Mouse (Mus musculus): ENCODE data around the gene Stra6l. TPM values are rescaled to one million over a fixed set of nuclear protein-coding genes. Genes with fewer than 3 reads are reported as not detected.

The Stra6l gene
- total and polyA plus RNA-seq, 2 experiments, result 86.7 to 173 TPM

DNA sequence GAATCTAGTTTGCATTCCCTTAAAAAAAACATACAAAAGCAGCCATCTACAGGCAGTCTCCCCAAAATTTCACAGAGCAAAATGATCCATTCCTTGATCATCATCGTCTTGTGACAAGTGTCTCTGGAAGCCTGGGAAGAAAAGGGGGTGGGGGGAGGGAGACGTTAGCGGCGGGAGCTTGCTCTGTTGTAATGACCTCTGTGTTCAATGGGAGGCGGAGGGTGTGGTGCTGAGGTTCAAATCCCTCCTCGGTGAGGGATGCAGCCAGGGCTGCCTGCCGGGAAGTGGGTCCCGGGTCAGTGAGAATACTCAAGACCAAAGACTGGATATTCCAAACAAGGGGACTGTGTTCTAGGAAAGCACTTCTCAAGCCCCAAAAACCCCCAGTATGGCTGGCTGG, 37.2 kb upstream of the Stra6l start:
- DNase-seq (ENCODE audit: extremely low read depth, low read depth, low spot score), result no peak
- H3K27ac ChIP-seq (replicated peaks; ENCODE audit: insufficient read depth, low read depth, low read length), result no peak overlapping the region
- no peaks in the 10 kb centered on the region for H3K27me3 ChIP-seq (ENCODE audit: control insufficient read depth, insufficient read depth, low read length)
- TF ChIP-seq CTCF (IDR thresholded peaks at IDR 0.05; ENCODE audit: low read depth, low read length) (no peak), POLR2A (IDR thresholded peaks at IDR 0.05; ENCODE audit: extremely low read depth, insufficient read depth, low read length) (no peak)
- H3K36me3 ChIP-seq (ENCODE audit: control insufficient read depth, insufficient read depth, low read length), result no peaks in the 10 kb centered on the region
- no peak overlapping the region for H3K4me3 ChIP-seq (ENCODE audit: insufficient read depth, low read depth, low read length)
- no peak overlapping the region for H3K9ac ChIP-seq (ENCODE audit: low read depth, low read length)
- H3K79me2 ChIP-seq (ENCODE audit: control insufficient read depth, insufficient read depth, low read length), result no peaks in the 10 kb centered on the region
- H3K4me1 ChIP-seq (ENCODE audit: control insufficient read depth, insufficient read depth, low read length), result no peaks in the 10 kb centered on the region
- WGBS, result 49% methylated on average over 8 of the region's 8 CpGs

DNA sequence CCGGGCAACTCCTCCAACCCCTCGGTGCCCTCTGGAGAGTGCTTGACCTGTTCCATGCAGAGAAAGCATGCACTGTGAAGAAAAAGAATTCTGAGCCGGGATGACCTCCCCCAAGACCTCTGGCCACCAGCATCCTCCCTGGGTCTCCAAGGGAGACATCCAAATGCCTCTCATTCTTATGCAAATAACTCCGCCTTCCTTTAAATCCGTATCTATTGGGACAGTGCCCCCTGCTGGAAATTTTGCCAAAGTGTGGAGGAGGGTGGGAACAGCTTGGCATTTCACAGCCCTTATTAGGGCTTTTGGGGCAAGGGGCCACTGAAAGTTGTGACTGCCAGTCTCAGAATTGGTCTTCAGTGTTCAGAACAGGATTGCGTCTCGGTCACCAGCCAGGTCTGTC, 32.9 kb upstream of the Stra6l start:
- H3K27me3 ChIP-seq (ENCODE audit: control insufficient read depth, insufficient read depth, low read length), result no peaks in the 10 kb centered on the region
- no peak for DNase-seq (ENCODE audit: extremely low read depth, low read depth, low spot score)
- TF ChIP-seq CTCF (IDR thresholded peaks at IDR 0.05; ENCODE audit: low read depth, low read length) (peak; percentile 9; the same call in 1 of the 2 replicates), POLR2A (IDR thresholded peaks at IDR 0.05; ENCODE audit: extremely low read depth, insufficient read depth, low read length) (no peak)
- 54% methylated on average over 7 of the region's 7 CpGs for WGBS
- no peak overlapping the region for H3K4me3 ChIP-seq (ENCODE audit: insufficient read depth, low read depth, low read length)
- no peak overlapping the region for H3K9ac ChIP-seq (ENCODE audit: low read depth, low read length)
- H3K27ac ChIP-seq (replicated peaks; ENCODE audit: insufficient read depth, low read depth, low read length), result no peak overlapping the region
- H3K36me3 ChIP-seq (ENCODE audit: control insufficient read depth, insufficient read depth, low read length), result no peaks in the 10 kb centered on the region
- no peaks in the 10 kb centered on the region for H3K79me2 ChIP-seq (ENCODE audit: control insufficient read depth, insufficient read depth, low read length)
- peaks cover under 1% of the 10 kb centered on the region for H3K4me1 ChIP-seq (ENCODE audit: control insufficient read depth, insufficient read depth, low read length)

DNA sequence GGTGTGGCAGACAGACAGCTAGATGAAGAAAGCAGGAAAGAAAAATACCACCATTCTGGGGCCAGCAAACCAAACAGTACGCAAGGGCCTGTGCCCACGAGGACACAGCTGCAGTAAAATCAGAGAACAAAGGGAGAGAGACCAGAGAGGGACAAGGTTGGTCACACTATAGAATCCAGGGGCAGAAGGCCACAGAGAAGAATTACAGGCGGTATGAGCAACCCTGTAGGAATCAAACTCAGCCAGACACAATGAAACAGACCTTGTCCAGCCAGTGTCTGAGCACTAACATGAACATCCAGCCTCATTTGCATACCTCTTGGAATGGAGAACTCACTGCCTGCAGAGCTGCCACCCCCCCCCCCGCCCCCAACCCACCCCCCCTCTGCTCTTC, 29.7 kb upstream of the Stra6l start:
- Histone ChIP-seq H3K4me3 (ENCODE audit: insufficient read depth, low read depth, low read length) (no peak overlapping the region), H3K27me3 (ENCODE audit: control insufficient read depth, insufficient read depth, low read length) (no peaks in the 10 kb centered on the region), H3K27ac (replicated peaks; ENCODE audit: insufficient read depth, low read depth, low read length) (no peak overlapping the region), H3K79me2 (ENCODE audit: control insufficient read depth, insufficient read depth, low read length) (no peaks in the 10 kb centered on the region), H3K4me1 (ENCODE audit: control insufficient read depth, insufficient read depth, low read length) (peaks cover 3% of the 10 kb centered on the region), H3K9ac (ENCODE audit: low read depth, low read length) (no peak overlapping the region), H3K36me3 (ENCODE audit: control insufficient read depth, insufficient read depth, low read length) (no peaks in the 10 kb centered on the region)
- 72% methylated on average over 3 of the region's 4 CpGs for WGBS
- DNase-seq (ENCODE audit: extremely low read depth, low read depth, low spot score), result no peak
- TF ChIP-seq CTCF (IDR thresholded peaks at IDR 0.05; ENCODE audit: low read depth, low read length) (no peak), POLR2A (IDR thresholded peaks at IDR 0.05; ENCODE audit: extremely low read depth, insufficient read depth, low read length) (no peak)

DNA sequence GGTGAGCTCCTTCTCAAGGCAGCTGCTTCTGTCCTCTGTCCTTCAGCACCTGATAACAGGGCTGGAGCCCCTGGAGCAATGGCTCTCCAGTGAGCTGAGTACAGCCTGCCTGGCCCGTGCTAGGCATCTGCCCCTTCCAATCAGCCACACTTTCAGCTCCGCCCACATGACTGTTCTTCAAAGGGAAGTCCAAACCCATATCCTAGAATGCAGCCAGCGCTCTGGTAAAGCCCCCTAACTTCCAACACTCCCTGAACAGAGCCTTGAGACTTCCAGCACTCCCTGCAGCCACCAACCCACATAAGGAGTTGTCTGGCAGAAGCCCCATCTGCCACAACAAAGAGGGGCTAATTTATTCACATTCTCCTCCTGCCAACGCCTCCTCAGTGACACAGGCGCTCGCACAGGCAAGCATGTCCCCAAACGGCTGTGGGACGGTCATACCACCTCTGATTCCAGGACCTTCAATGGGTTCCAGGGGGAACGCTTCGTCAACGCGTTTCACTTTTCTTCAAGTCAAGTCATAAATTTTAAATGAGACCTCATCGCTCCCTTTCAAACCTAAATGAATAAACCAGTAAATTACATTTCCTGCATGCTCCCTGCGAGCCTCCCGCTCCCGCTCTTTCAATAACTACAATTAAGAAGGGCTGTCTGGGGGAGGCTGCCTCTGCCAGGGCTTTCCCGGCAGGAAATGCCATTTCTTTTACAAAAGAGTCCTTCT, 29.1 kb upstream of the Stra6l start:
- Histone ChIP-seq H3K9ac (ENCODE audit: low read depth, low read length) (no peak overlapping the region), H3K36me3 (ENCODE audit: control insufficient read depth, insufficient read depth, low read length) (no peaks in the 10 kb centered on the region), H3K27ac (replicated peaks; ENCODE audit: insufficient read depth, low read depth, low read length) (no peak overlapping the region), H3K27me3 (ENCODE audit: control insufficient read depth, insufficient read depth, low read length) (no peaks in the 10 kb centered on the region), H3K4me1 (ENCODE audit: control insufficient read depth, insufficient read depth, low read length) (peaks cover 3% of the 10 kb centered on the region), H3K79me2 (ENCODE audit: control insufficient read depth, insufficient read depth, low read length) (no peaks in the 10 kb centered on the region), H3K4me3 (ENCODE audit: insufficient read depth, low read depth, low read length) (no peak overlapping the region)
- no peak for DNase-seq (ENCODE audit: extremely low read depth, low read depth, low spot score)
- WGBS, result 39% methylated on average over 17 of the region's 17 CpGs
- TF ChIP-seq CTCF (IDR thresholded peaks at IDR 0.05; ENCODE audit: low read depth, low read length), result no peak
- TF ChIP-seq POLR2A (IDR thresholded peaks at IDR 0.05; ENCODE audit: extremely low read depth, insufficient read depth, low read length), result no peak

DNA sequence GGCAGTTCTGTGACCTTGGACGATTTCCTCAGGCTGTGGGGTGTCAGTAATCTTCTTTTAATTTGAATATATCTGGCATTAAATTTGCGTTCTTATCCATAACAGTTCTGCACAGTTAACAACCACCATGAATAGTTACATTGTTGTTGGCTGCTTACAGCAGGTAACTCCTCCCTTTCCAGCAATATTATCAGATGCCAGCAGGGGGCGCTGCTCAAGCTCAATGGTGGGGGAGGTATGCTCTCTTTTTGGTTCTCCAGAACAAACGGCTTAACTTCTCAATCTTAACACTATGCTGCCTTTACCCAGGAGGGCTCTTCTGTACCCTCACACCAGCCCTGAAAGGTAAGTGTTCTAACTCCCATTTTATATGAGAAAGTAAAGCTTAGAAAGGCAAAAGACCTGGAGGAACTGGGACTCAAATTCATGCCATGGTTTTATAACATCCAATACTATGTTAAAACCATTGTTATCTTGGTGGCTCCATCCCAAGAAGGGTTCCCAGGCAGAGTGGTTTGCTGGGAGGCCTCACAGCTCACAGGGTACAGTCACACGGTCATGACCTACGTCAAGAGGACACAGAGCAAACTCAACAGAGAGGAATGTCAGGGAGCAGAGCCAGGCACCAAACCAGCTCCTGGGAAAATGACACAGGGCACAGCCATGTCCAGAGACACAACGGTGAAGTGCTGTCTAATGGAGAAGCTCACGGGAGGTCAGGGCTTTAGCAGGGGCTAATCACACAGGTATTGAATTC, 28.2 kb upstream of the Stra6l start:
- no peak overlapping the region for H3K4me3 ChIP-seq (ENCODE audit: insufficient read depth, low read depth, low read length)
- no peaks in the 10 kb centered on the region for H3K36me3 ChIP-seq (ENCODE audit: control insufficient read depth, insufficient read depth, low read length)
- 11% methylated on average over 8 of the region's 8 CpGs for WGBS
- TF ChIP-seq POLR2A (IDR thresholded peaks at IDR 0.05; ENCODE audit: extremely low read depth, insufficient read depth, low read length), result no peak
- peak; percentile 65; the same call in 1 of the 2 replicates for TF ChIP-seq CTCF (IDR thresholded peaks at IDR 0.05; ENCODE audit: low read depth, low read length)
- H3K4me1 ChIP-seq (ENCODE audit: control insufficient read depth, insufficient read depth, low read length), result peaks cover 3% of the 10 kb centered on the region
- no peak overlapping the region for H3K27ac ChIP-seq (replicated peaks; ENCODE audit: insufficient read depth, low read depth, low read length)
- peak; percentile 83 for DNase-seq (ENCODE audit: extremely low read depth, low read depth, low spot score)
- H3K27me3 ChIP-seq (ENCODE audit: control insufficient read depth, insufficient read depth, low read length), result 0 out of 2 replicates have a peak, but pooled peaks cover 4% of the 10 kb centered on the region
- H3K79me2 ChIP-seq (ENCODE audit: control insufficient read depth, insufficient read depth, low read length), result no peaks in the 10 kb centered on the region
- H3K9ac ChIP-seq (ENCODE audit: low read depth, low read length), result no peak overlapping the region

DNA sequence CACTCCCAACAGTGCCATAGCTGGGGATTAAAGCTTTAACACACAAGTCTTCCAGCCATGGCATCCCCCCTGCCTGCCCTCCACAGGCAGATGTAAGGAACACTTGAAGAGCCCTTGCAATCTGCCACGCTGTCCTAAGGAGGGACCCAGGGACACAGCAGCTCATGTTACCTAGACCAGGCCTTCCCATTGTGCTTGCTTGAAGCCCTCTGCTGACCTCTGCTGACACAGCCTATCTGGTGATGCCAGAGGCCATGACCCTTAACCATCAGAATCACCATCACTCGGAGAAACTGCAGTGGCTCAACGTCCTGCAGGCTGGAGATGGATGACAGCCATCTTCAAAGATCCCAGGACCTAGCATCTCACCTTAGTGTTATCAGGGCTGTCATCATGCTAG, 26.5 kb upstream of the Stra6l start:
- 57% methylated on average over 3 of the region's 3 CpGs for WGBS
- no peaks in the 10 kb centered on the region for H3K36me3 ChIP-seq (ENCODE audit: control insufficient read depth, insufficient read depth, low read length)
- H3K4me1 ChIP-seq (ENCODE audit: control insufficient read depth, insufficient read depth, low read length), result peaks cover 3% of the 10 kb centered on the region
- TF ChIP-seq POLR2A (IDR thresholded peaks at IDR 0.05; ENCODE audit: extremely low read depth, insufficient read depth, low read length) (no peak), CTCF (IDR thresholded peaks at IDR 0.05; ENCODE audit: low read depth, low read length) (no peak)
- no peak overlapping the region for H3K27ac ChIP-seq (replicated peaks; ENCODE audit: insufficient read depth, low read depth, low read length)
- peaks cover 13% of the 10 kb centered on the region for H3K27me3 ChIP-seq (ENCODE audit: control insufficient read depth, insufficient read depth, low read length)
- H3K9ac ChIP-seq (ENCODE audit: low read depth, low read length), result no peak overlapping the region
- no peak for DNase-seq (ENCODE audit: extremely low read depth, low read depth, low spot score)
- H3K79me2 ChIP-seq (ENCODE audit: control insufficient read depth, insufficient read depth, low read length), result no peaks in the 10 kb centered on the region
- H3K4me3 ChIP-seq (ENCODE audit: insufficient read depth, low read depth, low read length), result no peak overlapping the region

Measured in liver, adult 2 months (tissue).